Mouse (Mus musculus) neutrophil, adult 5-6 weeks (primary cell): ENCODE results near the gene Prrc2b. TPM values are rescaled to one million over a fixed set of nuclear protein-coding genes. Genes with fewer than 3 reads are reported as not detected.
A peak's percentile ranks its signal among the peaks of the same experiment; 100 is the strongest.

Source experiments
- ATAC-seq: fragments of 151-379, 151-347 bp; 2 replicates; pipeline ENCODE4 v1.8.0; 2017; ENCODE audit warnings: mild to moderate bottlenecking, moderate TSS enrichment; ENCODE audit not compliant: insufficient number of reproducible peaks, poor library complexity, low FRiP score, severe bottlenecking; ENCODE audit errors: extremely low read depth
- total RNA-seq: library from RNA; stranded (forward); fragments of 200-1000 nt; gene quantifications from 2 replicates; pipeline ENCODE4 v1.2.3, GENCODE M21; 2017

The Prrc2b gene
- total RNA-seq, result 36.7 and 37.0 TPM in 2 replicates

DNA sequence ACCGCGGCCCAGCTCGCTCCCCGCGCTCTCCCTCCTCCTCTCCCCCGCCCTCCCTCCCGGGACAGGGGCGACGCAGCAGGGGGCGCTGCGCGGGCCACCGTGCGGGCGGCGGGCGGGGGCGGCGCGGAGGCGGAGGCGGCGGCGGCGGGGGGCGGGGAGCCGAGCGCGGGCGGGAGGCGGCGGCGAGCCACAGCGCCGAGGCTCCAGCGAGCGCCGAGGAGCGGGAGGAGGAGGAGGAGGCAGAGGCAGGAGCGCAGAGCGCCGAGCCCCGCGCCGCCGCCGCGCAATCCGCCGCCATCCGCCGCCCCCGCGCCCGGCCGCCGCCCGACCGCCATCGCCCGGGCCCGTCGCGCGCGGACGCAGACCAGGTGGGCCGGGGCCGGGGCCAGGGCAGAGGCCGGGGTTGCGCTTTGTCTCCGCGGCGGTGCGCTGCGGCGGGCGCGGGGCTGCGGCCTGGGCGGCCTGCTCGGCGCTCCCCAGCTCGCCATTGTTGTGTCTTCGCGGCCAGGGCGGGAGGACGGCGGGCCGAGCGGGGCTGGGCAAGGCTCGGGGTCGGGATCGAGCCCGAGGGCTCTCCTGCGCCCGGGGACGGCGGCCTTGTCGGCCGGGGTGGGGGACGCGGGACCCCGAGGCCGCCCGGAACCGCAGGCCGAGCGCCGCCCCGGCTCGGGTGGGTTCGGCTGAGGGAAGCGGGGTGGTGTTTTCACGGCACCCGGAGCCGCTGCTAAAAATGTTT lies at the start of gene Prrc2b:
Gene Prrc2b, plus strand, starts transcription at position 159 of the 736 bp plus-strand sequence.
- ATAC-seq, result peak; percentile 31; the same call in 1 of the 2 replicates

DNA sequence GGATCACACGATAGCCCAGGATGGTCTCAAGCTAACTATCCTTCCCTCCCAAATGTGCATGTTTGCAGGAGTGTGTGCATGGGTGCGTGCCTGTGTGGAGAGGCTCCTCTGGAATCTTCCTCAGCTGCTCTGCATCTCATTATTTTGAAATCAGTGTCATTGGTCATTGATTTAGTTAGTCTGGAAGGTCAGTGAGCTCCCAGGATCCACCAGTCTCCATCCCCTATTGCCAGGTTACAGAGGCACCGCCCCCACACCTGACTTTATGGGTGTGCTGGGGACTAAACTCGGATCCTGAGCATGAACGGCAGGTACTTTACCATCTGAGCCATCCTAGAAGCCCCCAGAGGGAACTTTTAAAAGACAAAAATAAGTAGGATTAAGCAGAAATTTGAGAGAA lies 47.9 kb upstream of the Prrc2b start:
- ATAC-seq, result no peak

DNA sequence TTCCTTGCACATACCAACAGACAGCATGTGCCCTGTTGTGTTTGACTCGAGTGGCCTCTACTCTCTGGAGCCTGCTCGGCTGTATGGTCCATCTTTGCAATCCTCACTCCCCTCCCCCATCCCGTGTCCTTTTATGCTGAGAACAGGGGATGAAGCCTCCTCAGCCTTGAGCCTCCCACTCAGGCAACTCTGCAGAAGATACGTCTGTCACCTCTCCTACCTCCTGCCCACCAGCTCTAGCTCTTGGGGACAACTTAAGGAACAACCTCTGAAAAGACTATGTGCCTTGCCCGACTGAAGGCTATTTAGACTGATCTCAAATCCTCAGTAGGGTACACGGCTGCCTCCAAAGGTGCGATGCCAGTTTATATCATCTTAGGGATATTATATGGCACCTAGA lies 47.3 kb upstream of the Prrc2b start:
- no peak for ATAC-seq

DNA sequence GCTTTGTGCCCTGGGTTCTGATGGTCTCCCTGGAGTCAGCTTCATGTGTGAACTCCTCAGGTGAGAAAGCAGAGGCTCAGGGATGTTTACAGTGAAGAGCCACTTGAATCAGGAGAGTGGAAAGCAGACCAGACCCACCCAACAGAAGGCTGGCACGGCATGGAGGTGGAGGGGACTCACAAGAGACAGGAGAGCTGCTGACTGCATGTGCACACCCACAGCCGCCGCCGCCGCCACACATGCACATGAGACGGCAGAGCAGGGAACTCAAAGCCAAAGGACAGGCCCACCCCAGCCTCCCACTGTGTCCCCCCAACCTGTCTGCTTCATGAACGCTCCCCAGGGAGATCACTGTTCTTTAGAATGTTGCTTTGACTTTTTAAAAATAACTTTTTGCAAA lies 46.8 kb upstream of the Prrc2b start:
- no peak for ATAC-seq

DNA sequence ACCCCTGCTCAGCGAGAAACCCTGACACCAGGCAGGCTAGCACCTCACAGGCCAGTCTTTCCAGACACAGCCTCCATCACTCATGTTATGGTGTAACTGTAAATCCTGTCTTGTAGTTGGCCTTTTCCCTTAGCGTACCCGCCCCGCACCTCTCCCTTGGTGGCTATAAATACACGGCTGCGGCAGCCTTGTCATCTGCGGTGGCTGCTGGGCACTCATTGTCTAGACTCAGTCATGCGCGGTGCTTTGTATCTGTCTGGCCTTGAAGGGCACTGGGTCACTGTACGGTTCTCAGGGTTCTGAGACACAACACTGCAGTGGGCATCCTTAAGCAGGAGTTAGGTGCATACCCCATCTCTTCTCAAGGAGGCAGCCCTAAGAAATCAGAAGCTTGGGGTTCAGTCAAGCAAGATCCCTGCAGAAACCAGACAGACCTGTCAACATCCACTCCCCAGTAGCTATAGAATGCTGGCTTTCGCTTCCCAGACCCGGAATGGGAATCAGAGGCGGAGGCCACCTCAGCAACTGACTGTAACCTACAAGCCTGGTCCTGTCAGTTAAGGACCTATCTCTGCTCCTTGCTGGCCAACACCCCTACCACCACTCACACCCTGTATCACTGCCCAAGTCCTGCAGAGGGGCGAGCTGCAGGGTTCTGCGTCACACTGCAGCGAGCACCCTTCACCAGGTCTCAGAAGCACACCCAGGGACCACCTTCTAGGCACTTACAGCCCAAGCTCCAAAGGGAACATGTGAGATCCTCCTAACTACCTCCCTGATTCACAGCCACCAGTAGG lies 45.6 kb upstream of the Prrc2b start:
- no peak for ATAC-seq

DNA sequence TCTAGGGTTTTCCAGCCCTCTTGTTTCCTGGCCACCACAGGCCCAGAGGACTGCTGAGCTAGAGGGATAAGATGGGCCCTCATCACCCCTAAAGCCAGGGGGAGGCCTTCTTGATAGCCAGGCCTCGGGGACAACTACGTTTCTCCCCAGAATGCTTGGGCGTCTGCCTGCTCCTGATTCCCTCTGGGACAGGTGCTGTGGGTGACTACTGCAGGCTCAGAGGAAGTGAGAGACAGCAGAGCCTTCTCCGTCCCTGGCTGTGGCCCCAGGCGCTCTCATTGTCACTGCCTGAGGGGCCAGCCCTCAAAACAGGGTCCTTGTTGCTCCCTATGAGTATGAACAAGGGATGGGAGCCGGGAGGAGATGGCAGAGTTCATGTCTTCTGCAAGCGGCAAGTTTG lies 45.0 kb upstream of the Prrc2b start:
- no peak for ATAC-seq

DNA sequence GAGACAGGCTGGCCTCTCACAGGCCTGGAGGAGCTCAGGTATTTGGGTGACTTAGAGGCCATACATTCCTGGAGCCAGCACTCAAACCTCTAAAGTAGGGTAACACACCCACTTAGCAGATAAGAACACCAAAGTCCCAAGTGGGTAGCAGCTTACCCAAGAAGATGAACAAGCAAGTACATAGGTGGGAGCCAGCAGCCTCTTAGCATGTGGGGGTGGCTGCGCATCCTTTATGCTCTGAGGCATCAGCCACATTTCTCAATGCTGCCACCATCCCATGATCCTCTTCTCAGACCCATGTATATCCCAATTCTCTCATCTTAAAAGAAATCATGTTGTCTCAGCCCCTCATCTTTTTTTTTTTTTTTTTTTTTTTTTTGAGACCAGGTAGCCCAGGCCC lies 39.6 kb upstream of the Prrc2b start:
- ATAC-seq, result no peak

DNA sequence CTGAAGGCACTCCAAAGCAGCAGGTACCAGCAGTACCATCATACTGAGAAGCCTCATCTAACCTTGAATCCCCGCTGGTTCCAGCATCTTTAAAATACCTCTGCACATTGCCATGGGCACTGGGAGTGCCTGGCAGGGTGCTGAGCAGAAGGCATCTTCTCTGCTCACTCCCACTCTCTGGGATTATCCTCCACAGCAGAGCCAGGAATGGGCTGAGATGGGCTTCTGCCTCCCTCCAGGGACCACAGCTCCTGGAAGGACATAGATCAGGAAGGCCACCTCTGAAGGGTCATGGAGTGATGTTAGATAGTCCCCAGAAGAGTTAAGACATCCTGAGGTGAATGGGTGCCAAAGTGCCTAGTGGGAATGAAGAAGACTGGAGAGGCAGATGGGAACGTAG lies 38.3 kb upstream of the Prrc2b start:
- ATAC-seq, result no peak

DNA sequence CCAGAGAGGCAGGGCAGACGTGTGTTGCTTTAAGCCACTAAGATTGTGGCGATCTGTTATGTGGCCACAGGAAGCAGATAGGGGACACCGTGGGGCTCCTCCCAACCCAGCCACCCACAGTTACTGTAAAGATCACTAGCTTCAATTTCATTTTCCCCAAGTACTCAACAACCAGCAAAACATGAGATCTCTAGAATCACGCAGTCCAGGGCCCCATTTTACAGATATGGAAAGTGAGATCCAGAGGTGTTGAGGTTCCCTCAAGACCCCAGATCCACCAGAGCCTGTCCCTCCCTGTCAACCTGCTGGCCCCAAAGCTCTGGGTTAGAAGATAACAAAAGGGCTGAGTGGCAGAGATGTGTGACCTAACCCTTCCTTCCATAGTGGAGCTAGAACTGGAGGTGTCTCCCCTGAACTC lies 35.0 kb upstream of the Prrc2b start:
- no peak for ATAC-seq

DNA sequence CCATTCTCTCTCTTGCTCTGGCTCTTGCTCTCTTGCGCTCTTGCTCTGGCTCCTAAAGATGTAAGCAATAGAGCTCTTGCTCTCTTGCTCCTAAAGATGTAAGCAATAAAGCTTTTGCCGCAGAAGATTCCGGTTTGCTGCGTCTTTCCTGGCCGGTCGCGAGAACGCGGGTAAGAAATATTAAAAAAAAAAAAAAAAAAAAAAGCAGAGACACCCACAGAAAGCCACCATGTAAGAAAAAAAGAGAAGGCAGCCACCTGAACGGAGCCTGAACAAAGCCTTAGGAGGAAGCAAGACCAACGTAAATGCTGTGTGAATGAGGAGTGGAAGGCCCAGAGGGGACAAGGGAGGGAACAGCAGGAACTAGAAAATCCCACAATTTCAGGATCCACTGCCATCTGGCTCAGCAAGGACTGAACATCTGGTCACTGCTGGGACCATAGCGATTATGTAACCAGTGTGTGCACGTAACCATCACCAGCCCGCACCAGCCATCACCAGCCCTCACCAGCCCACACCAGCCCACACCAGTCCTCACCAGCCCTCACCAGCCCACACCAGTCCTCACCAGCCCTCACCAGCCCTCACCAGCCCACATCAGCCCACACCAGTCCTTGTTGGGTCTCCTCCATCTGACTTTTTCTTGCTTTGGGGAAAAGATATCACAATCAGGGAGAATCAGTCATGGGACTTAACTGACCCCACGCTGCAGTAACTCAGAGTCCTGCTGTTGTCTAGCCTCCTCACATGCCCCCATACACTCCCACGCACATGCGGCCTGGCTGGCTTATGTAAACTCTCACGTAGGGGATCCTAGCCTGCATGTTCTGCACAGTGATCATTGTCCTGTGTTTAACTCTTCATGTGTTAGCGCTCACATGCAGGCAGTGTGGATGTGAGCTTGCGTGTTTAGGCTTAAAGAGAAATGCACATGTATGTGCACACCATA lies 30.8 kb upstream of the Prrc2b start:
- no peak for ATAC-seq

DNA sequence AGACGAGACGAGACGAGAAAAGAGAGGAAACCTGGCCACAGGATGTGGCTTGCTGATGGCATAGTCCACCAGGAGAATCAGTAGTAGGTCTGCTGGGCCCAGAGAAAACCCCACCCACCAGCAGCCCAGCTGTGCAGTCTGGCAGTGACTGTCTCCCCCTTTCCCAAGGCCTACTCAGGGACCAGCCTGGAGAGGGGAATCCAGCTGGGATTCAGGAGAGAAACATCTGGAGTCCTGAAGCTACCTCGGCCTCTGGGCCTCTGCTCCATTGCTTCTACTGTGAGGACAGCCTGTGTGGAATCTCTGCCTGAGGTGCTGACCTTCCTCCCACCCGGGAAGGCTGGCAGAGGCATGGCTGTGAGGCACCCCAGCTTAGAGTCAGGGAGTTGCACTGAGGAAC lies 29.7 kb upstream of the Prrc2b start:
- no peak for ATAC-seq

DNA sequence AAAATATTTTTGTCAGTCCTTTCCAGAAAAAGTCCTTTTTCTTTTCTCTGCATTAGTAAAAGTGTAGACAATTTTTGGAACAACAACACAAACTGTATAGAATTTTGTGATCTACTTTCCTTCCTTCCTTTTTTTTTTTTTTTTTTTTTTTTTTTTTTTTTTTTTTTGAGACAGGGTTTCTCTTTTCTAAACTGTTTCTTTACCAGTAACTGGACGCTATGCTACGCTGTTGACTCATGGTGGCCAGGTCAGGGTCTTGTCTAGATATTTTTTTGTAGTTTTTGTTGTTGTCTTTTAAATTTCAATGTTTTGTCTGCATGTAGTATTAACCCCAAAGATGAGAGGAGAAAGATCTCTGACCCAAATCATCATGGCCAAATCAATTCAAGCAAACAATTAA lies 29.1 kb upstream of the Prrc2b start:
- ATAC-seq, result no peak

DNA sequence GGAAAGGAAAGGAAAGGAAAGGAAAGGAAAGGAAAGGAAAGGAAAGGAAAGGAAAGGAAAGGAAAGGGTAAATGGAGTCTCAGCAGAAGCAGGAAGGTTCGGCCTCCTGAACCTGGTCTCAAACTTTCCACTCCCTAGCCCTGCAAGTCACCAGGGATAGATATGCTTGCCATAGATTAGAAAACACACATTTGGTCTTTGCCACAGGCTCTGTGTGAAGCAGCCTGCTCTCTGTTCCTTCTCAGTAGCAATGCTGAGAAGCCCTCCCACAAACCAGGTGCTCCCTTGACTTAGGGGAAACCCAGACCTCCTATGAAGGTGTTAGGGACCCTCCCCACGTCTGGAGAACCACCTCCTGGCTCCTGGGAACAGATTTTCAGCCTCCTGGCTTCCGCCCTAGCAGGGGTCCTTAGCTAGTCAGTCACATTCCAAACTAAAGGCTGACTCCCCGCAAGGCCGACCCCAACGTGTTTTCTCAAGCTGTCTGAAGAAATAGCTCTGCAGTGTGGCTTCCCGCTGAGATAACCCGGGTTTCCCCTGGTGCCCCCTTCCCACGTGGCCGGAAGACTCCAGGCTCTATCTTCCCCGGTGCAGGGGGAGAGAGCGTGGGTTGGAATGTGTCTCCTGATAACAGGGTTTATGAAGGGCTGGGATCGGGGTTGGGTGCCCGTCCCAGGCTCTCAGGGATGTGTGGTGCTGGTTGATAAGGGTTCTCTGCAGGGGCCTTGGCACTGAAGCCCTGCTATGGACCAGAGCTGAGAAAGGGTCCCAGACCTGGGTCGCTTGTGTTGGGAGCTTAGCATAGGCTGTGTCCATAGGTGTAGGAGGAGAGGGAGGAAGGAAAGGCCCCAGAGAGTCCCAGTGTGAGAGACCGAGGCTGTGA lies 23.0 kb upstream of the Prrc2b start:
- no peak for ATAC-seq

DNA sequence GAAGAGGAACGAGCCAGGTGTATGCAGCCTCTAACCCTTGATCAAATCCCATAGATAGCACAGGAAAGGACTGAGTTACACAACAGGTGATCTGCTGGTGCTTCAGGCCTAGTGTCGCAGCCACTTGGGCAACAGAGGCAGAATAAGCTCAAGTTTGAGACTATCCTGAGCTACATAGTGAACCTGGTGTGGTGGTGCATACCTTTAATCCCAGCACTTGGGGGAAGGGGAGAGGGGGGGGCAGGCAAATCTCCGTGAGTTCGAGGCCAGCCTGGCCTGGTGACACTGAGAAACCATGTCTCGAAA lies 22.4 kb upstream of the Prrc2b start:
- no peak for ATAC-seq

DNA sequence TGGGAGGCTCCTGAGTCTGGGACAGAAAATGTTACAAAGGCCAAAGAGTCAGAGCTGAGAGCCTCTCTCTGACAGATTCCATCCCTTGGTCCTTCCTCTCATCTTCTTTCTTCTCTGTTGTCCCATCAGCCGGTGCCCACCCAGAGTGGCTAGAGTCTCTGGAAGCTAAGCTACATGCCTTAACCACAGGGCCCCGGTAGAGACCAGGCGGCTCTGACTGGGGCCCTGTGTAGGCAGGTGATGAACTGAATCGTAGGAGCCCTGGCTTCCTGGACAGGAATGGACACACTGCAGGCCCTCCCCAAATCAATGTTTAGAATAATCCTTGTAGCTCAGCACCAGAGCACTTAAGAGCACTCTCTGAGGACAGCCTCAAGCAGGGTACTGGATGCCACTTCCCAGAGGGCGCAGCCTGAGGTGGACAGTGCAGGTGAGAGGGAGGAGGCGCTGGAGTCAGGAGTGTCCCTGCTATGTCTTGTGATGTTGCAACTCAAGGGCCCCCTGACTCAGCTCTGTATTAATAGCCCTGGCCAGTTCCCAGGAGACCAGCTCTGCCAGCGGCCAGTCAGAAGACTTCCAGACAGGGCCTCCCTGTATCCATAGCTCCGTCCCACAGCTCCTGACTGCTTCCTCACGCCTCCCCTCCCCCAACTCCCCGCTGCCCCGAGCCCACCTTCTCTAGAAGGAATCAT lies 21.4 kb upstream of the Prrc2b start:
- ATAC-seq, result no peak

DNA sequence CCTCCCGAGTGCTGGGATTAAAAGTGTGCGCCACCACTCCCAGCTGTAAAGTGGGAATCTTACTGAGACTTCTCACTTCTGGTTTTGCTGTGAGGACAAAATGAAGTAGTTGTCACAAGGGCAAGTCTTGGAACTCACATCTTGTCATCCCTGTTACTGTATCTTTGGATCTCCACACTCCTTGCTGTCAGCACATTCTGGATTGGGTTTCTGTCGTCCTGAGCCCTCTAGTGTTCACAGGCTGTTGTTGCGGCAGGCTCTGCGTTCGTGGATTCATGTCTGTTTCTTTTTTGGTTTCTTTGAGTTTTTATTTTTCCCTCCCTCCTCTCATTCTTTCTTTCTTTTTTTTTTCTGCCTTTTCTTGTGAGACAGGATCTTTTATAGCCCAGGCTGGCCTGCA lies 20.4 kb upstream of the Prrc2b start:
- 0 out of 2 replicates have a peak, but pooled peaks have one; percentile 30 for ATAC-seq

DNA sequence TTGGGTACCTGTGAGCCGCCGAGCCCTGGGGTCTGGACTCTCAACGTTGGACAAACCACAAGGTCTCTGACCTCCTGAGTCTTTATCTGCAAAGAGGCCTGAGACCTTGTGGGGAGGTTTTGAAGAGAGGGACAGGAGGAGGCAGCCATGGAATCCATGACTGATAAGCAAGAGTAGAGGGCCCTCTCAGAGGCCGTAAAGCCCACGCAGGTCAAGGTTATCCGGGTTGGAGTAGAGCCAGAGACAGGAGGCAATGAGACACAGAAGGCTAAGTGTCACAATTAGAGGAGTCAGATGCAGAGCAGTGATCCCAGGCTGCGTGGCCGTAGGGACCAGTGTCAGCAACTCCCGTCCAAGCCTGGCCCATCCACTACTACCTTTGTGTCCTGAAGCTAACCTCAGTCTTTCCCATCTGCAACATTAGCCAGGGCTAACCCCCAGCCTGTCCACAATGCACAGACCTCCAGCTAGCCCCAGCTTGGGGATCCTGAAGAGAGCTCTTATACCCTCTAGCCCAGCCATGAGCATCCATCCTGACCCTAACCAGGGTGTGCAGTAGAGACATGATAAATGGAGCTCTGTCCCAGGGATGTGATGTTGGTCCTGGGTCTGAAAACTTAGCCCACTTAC lies 19.6 kb upstream of the Prrc2b start:
- no peak for ATAC-seq
